15 mouse cellular contexts compared by ENCODE assay signal in genomic region chr12:70801361-70801760, GRCm38 (mm10).
"Had no signal": no experiment of that assay in that cellular context is flagged by ENCODE, and none has a peak within 500 bp of the region (broad histone marks: within the 10 kb centered on the region; RNA-seq: fewer than 3 reads in every experiment).

No protein-coding gene starts in this region.

- H3K36me3 ChIP-seq: limb, embryonic 10.5 days; liver, embryonic 15.5 days; midbrain, embryonic 15.5 days; neural tube, embryonic 12.5 days; stomach, embryonic 15.5 days had no signal

- H3K9me3 ChIP-seq: limb, embryonic 10.5 days; liver, embryonic 15.5 days; midbrain, embryonic 15.5 days; neural tube, embryonic 12.5 days; stomach, embryonic 15.5 days had no signal

- H3K4me3 ChIP-seq: left cerebral cortex, adult 2 months; limb, embryonic 10.5 days; liver, embryonic 15.5 days; megakaryocyte, embryonic 14.5 days; midbrain, embryonic 15.5 days; neural tube, embryonic 12.5 days; stomach, embryonic 15.5 days had no signal

- H3K27ac ChIP-seq: left cerebral cortex, adult 2 months; limb, embryonic 10.5 days; liver, embryonic 15.5 days; macrophage; midbrain, embryonic 15.5 days; neural tube, embryonic 12.5 days; stomach, embryonic 15.5 days had no signal

- H3K4me1 ChIP-seq: midbrain, embryonic 15.5 days had no signal

- H3K27me3 ChIP-seq: liver, embryonic 15.5 days; midbrain, embryonic 15.5 days; neural tube, embryonic 12.5 days; stomach, embryonic 15.5 days had no signal

- H3K4me2 ChIP-seq: liver, embryonic 11.5 days; liver, embryonic 15.5 days; midbrain, embryonic 11.5 days; midbrain, embryonic 15.5 days; neural tube, embryonic 12.5 days; stomach, embryonic 15.5 days had no signal

- ATAC-seq: midbrain, embryonic 15.5 days had no signal

- DNase-seq: kidney, postnatal 14 days; lung, adult 2 months; lung, postnatal 10 days; retina, postnatal 1 day; thymus, postnatal 4 days had no signal

- H3K9ac ChIP-seq: liver, embryonic 15.5 days; midbrain, embryonic 15.5 days; neural tube, embryonic 12.5 days; stomach, embryonic 15.5 days had no signal
